Mouse (Mus musculus) liver, adult (tissue): ENCODE measurements around the gene Ptprcap.

Source experiments
- GATA4 ChIP-seq: IDR thresholded peaks from 2 replicates; pipeline ENCODE4 v1.6.1; 2014; ENCODE audit warnings: mild to moderate bottlenecking, low read length; ENCODE audit not compliant: insufficient replicate concordance

Ptprcap gene

GRCm38 (mm10) chr19:4170723-4171392 is 17.5 kb downstream of the Ptprcap start:
- TF ChIP-seq GATA4 = no peak

DNA sequence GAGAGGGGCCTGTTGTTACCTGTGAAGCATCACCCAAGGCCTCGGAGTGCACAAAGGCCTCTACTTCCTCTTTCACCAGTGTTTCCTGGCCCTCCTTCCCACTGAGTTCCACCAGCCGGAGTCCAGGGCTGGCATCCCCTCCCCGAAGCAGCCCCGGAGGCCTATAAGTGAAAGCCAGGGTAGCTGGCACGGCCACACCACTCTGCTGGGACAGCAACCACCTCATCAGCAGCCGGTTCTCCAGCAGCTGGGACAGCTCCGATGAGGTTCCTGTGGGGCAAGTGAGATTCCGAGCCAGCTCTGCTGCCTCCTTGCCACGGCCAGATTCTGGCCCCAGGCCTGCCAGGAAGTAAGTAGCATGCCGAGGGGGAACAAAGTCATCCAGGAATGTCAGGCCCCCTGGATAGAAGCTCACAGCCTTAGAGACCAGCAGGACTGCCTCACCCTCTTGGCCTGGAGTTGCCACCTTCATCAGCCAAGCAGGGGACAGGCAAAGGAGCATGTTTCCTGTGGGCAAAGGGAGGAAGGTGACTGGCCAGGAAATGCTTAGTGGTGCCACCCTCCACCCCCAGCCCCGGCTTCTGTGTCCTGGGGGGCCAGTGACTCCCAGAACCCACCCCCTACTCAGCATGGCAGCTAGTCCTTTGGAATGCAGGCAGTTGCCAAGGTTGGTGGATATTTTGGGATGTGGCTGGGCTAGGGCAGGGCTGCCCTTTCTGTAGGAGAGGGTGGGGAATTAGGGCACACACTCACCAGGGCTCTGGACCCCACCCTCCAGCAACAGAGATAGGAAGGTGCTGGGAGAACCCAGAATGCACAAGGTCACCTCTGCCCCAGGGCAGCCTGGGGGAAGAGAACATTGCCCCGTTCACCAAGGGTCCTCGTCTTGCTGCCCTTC is 18.2 kb downstream of the Ptprcap start:
- TF ChIP-seq GATA4 = no peak

GRCm38 (mm10) chr19:4172925-4173324 is 19.5 kb downstream of the Ptprcap start:
- TF ChIP-seq GATA4 = no peak

DNA sequence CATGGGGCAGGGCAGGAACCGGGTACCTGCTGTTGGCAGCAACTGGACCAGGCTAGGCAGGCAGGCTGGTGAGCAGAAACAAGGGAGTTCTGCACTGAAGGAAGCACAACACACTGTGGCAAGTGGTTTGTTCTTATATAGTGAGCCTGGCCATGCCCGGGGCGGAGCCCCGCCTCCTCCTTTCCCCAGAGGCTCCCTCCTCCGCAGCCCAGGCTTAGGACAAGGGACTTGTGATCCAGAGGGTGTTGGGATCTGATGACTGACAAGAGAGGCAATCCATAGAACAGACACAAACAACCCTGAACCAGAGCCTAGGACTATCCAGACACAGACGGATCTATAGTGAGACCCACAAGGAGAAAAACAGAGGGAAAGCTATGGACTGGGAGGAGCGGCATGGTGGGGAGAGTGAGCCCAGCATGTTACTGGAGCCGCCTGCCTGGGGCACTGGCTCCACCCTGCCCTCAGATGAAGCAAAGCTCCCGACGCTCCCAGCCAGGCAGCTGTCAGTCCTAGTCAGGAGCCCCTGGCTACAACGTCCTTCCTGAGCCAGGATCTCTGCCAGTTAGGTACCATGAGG is 22.1 kb downstream of the Ptprcap start, which contains the start of gene Carns1:
Gene Carns1 (minus strand): TSS at position 112 of the 580 bp plus-strand sequence.
- TF ChIP-seq GATA4 = no peak

DNA sequence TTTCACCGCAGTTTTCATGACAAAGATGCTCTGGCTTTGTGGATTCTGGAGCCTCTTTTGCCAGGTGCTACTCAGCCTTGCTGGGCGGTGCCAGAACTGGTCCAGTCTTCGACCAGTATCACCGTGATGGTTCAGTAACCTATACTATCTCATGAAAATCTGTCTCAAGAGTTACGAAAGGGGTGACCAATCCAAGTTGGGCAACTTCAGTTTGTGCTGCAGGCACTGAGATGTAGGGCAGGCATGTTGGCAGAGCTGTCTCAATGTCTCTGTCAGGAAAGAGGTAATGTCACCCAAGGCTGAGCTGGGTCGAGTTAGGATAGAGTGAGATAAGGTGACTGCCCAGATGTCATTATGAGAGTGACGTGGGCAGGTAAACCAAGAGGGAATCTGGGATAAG is 27.0 kb downstream of the Ptprcap start:
- no peak for TF ChIP-seq GATA4

DNA sequence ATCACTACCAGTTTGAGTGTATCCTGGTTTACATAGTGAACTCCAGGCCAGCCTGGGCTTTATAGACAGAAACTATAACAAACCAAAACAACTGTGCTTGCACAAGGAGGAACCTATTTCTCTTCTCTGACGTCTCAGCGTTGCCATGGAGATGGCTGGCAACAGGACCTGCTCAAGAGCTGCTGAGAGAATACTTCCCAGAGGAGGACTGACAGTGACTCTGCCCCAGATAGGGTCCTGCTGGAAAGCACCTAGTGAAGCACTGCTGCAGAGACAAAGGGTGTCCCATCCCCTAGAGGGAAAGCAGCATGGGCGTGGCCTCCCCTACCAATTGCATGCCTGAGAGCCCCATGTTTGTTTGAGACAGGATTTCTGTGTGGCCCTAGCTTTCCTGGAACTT is 28.5 kb downstream of the Ptprcap start:
- no peak for TF ChIP-seq GATA4

- no peak for TF ChIP-seq GATA4
Observed at GRCm38 (mm10) chr19:4183689-4184088, 30.3 kb downstream of the Ptprcap start.

DNA sequence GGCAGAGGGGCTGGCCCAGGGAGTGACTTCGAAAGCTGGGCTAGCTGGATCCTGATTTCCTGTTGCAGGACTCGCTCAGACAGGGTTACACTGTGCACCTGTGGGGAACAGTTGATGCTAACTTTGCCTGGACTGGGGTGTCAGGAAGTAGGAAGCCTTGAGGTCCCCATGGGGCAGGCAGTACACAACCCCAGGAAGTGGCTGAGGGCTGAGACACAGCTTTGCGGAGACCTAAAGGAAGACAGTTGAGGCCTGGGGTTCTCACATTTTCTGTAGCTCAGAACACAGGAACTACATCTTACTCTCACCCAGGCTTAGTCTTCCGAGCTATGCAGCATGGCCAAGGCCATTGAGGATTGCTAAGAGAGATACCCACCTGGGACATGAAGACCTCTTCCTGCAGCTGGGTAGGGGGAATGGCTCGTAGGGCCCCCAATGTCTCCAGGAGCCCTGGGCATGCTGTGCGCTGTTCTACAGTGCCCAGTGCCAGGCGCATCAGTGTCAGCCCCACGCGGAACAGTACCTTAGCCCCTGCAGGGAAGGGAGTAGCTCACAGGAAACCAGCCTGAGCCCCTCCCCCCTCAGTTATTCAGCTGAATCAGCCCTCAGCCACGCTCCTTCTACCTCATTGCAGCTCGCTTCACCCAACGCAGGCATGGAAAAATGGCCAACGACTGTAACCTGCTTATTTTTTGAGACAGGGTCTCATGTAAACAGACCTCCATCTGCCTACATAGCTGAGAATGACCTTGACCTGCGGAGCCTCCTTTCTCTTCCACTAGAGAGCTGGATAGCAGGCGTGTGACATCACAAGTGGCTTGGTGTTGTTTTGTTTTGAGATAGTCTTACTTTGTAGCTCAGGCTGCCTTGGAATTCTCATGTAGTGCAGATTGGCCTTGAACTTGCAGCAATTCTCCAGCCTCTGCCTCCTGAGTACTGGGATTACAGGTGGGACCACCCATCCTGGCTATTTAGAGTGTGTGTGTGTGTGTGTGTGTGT is 31.9 kb downstream of the Ptprcap start:
- TF ChIP-seq GATA4 = no peak

- TF ChIP-seq GATA4 = no peak
Observed at GRCm38 (mm10) chr19:4187303-4187702, 33.9 kb downstream of the Ptprcap start.

- no peak for TF ChIP-seq GATA4
Observed at GRCm38 (mm10) chr19:4189051-4189620, 35.7 kb downstream of the Ptprcap start.

DNA sequence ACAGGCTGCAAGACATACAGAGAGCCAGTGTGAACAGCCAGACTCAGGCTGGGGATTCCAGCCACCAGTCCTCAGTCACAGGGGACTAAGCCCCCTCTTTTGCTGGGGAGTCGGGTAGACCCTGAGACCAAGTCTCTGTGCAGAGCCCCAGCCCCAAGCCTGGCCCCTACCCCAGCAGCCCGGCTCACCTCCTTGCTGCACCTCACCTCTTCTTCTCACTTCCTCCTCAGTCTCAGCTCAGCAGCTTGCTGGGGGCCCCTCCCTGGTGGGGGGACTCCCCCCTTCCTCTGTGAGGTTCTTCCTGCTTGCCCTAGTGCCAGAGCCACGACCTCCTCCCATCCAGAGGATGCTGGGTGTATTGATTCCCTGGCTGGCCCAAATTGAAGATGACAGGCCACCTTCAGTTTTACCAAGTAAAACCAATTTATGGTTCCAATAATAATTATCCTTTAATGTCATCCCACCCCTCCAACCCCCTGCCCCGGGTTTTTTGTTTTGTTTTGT is 37.5 kb downstream of the Ptprcap start, which contains the start of gene Tbc1d10c:
Gene Tbc1d10c (minus strand): TSS at position 454 of the 504 bp plus-strand sequence.
- TF ChIP-seq GATA4 = no peak

DNA sequence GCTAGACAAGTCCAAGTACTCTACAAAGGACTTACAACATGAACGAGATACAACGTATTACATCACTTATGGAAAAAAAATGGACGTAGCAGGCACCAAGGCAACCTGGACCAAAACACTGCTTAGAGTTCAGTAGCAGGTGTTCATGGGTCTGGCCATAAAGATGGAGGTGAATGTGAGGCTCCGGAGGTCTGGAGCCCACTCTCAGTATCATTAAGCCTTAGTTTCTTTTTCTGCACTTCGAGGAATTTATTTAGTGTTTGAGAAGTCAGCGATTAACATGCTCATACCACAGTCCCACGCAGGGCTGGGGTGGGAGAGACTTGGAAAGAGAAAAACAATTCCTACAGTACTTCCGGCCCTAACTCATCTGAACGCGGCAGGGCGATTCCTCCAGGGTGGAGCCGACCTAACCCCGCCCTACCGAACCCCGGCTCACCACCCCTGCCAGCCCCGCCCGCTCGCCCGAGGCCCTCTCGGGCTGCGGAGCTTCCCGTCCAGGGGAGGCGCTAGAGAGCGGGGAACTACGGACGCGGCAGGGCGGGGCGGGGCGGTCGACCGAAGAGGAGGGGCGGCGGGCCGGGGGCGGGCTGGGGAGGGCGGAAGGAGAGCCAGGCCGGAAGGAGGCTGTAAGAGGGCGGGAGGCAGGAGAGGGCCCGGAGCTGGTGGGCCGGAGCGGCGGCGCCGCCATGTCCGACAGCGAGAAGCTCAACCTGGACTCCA is 38.3 kb downstream of the Ptprcap start, which contains the start of gene Ppp1ca:
Gene Ppp1ca (plus strand): TSS at position 538 of the 723 bp plus-strand sequence.
- no peak for TF ChIP-seq GATA4

GRCm38 (mm10) chr19:4192251-4192985 is 39.0 kb downstream of the Ptprcap start:
- no peak for TF ChIP-seq GATA4
